In genomic region chr4:135270476-135270875, GRCm38 (mm10) we compare ENCODE assay signal across 8 mouse cellular contexts. TPM values are rescaled to one million over a fixed set of nuclear protein-coding genes. Genes with fewer than 3 reads are reported as not detected.
A peak's percentile ranks its signal among the peaks of the same experiment; 100 is the strongest.
DNase-seq lines count a peak whose midpoint lies in the region; ATAC-seq and TF ChIP-seq lines count a peak whose summit lies in the region.

No protein-coding gene starts in this region.

- TF ChIP-seq POLR2A in kidney, adult 2 months (IDR thresholded peaks at IDR 0.05; ENCODE audit: low read depth, low read length) = no peak

- H3K9ac ChIP-seq in hindbrain, embryonic 15.5 days = 0 out of 2 replicates have a peak overlapping the region, but pooled peaks have one; percentile 60
- peak overlapping the region; percentile 91 for H3K9ac ChIP-seq in midbrain, embryonic 13.5 days (replicated peaks)

- no peak for ATAC-seq in hindbrain, embryonic 15.5 days (ENCODE audit: low FRiP score, low read depth)
- no peak for ATAC-seq in midbrain, embryonic 13.5 days

- peak overlapping the region; percentile 46 for H3K4me3 ChIP-seq in kidney, adult 2 months (ENCODE audit: insufficient read depth, low read depth, low read length)
- H3K4me3 ChIP-seq in brown adipose tissue, adult 24 weeks (ENCODE audit: insufficient read depth, low read depth, low read length) = peak overlapping the region; percentile 97
- peak overlapping the region; percentile 58 for H3K4me3 ChIP-seq in hindbrain, embryonic 15.5 days
- peak overlapping the region; percentile 79 for H3K4me3 ChIP-seq in midbrain, embryonic 13.5 days (replicated peaks)
- H3K4me3 ChIP-seq in left cerebral cortex, adult 2 months = no peak overlapping the region

- intact Hi-C loops in left cerebral cortex, adult 2 months (cut with DNase I) = loop anchor here (5.0 kb wide), 1 partner anchor 48 kb away; no protein-coding TSS in a partner anchor

- H3K4me2 ChIP-seq in hindbrain, embryonic 15.5 days = peak overlapping the region; percentile 81
- peak overlapping the region; percentile 77 for H3K4me2 ChIP-seq in midbrain, embryonic 13.5 days (replicated peaks)

- no peaks in the 10 kb centered on the region for H3K9me3 ChIP-seq in hindbrain, embryonic 15.5 days
- H3K9me3 ChIP-seq in midbrain, embryonic 13.5 days = no peaks in the 10 kb centered on the region

- H3K4me1 ChIP-seq in kidney, adult 2 months (ENCODE audit: control insufficient read depth, insufficient read depth, low read length) = peaks cover 41% of the 10 kb centered on the region
- H3K4me1 ChIP-seq in brown adipose tissue, adult 24 weeks (ENCODE audit: control insufficient read depth, insufficient read depth, insufficient read length, low read length) = peaks cover 37% of the 10 kb centered on the region
- peaks cover 51% of the 10 kb centered on the region for H3K4me1 ChIP-seq in hindbrain, embryonic 15.5 days (replicated peaks)
- H3K4me1 ChIP-seq in midbrain, embryonic 13.5 days (replicated peaks) = peaks cover 59% of the 10 kb centered on the region

- no peak for TF ChIP-seq CTCF in kidney, adult 2 months (conservative IDR thresholded peaks at IDR 0.05; ENCODE audit: insufficient read depth, insufficient read length, low read depth, low read length)
- TF ChIP-seq CTCF in left cerebral cortex, adult 2 months (IDR thresholded peaks at IDR 0.05) = no peak

- no peak for DNase-seq in kidney, adult 2 months
- DNase-seq in kidney, postnatal 10 days = no peak
- DNase-seq in left cerebral cortex, adult 2 months (ENCODE audit: extremely low spot score in 1 of 2, low spot score in 2 of 2) = no peak
- no peak for DNase-seq in adrenal gland, adult 18-20 months (ENCODE audit: low spot score in 2 of 2)
- no peak for DNase-seq in right cerebral cortex, adult 2 months (ENCODE audit: low spot score in 2 of 2)

- H3K27ac ChIP-seq in kidney, adult 2 months (ENCODE audit: insufficient read depth, low read depth, low read length) = peak overlapping the region; percentile 53
- H3K27ac ChIP-seq in brown adipose tissue, adult 24 weeks (replicated peaks; ENCODE audit: low read depth, low read length) = peak overlapping the region; percentile 95
- H3K27ac ChIP-seq in hindbrain, embryonic 15.5 days (replicated peaks) = no peak overlapping the region
- no peak overlapping the region for H3K27ac ChIP-seq in midbrain, embryonic 13.5 days
- no peak overlapping the region for H3K27ac ChIP-seq in left cerebral cortex, adult 2 months

- no peaks in the 10 kb centered on the region for H3K27me3 ChIP-seq in kidney, adult 2 months (replicated peaks; ENCODE audit: control insufficient read depth, insufficient read depth, low read length)
- 0 out of 2 replicates have a peak, but pooled peaks cover 2% of the 10 kb centered on the region for H3K27me3 ChIP-seq in hindbrain, embryonic 15.5 days
- peaks cover 23% of the 10 kb centered on the region for H3K27me3 ChIP-seq in midbrain, embryonic 13.5 days

- WGBS in kidney, adult 2 months = 57% methylated on average over 8 of the region's 8 CpGs
- 63% methylated on average over 8 of the region's 8 CpGs for whole genome bisulfite sequencing in hindbrain, embryonic 15.5 days
- 51% methylated on average over 8 of the region's 8 CpGs for WGBS in midbrain, embryonic 13.5 days

- no peaks in the 10 kb centered on the region for H3K36me3 ChIP-seq in kidney, adult 2 months (ENCODE audit: control insufficient read depth, insufficient read depth, low read length)
- no peaks in the 10 kb centered on the region for H3K36me3 ChIP-seq in hindbrain, embryonic 15.5 days
- H3K36me3 ChIP-seq in midbrain, embryonic 13.5 days = no peaks in the 10 kb centered on the region

RNA-seq across cellular contexts. Expression of gene Clic4, which starts 2.1 kb away (rescaled TPM):
- polyA plus RNA-seq in kidney, adult 2 months (2012; rRNA removed) = 86.6 and 91.1 TPM in 2 replicates
- polyA plus RNA-seq in brown adipose tissue, adult 24 weeks (2012; ENCODE audit: insufficient read depth, insufficient read length, missing spikeins) = 112 and 125 TPM in 2 replicates
- 67.1 and 73.3 TPM in 2 replicates for polyA plus RNA-seq in hindbrain, embryonic 15.5 days (2015; fragmentation: Nextera tagmentation; extraction: Ambion mirVana)
- 95.1 and 108 TPM in 2 replicates for polyA plus RNA-seq in midbrain, embryonic 13.5 days (2015; fragmentation: Nextera tagmentation; extraction: Ambion mirVana)
- 10 to 100 TPM; 29.5 to 34.3 TPM for total RNA-seq in left cerebral cortex, adult 2 months (2021)
- total RNA-seq in adrenal gland, adult 18-20 months (2021) = 100 to 1,000 TPM in 1 of 2 experiments, 10 to 100 TPM in 1; 74.4 to 136 TPM

Comparison
In these comparisons a context has a peak if more than half of its experiments do, and no peak if none do; other contexts are left out.
1. H3K27ac ChIP-seq: peak in kidney, adult 2 months (single experiment) and brown adipose tissue, adult 24 weeks (single experiment); none in hindbrain, embryonic 15.5 days (single experiment), midbrain, embryonic 13.5 days (single experiment) and left cerebral cortex, adult 2 months (single experiment).